Mouse (Mus musculus) midbrain, embryonic 10.5 days (tissue): ENCODE results near the gene Kctd19. TPM values are rescaled to one million over a fixed set of nuclear protein-coding genes. Genes with fewer than 3 reads are reported as not detected.
A peak's percentile ranks its signal among the peaks of the same experiment; 100 is the strongest.

ENCODE experiments used
- DNase-seq: peaks from one replicate; pipeline ENCODE4 v3.0.0-alpha.2; 2017; ENCODE audit warnings: low spot score
- H3K27ac ChIP-seq: fragments of 300-500 bp; sonication (generic); replicated peaks from 2 replicates; pipeline ENCODE4 v1.5.1; 2016; ENCODE audit warnings: mild to moderate bottlenecking
- H3K27me3 ChIP-seq: fragments of 300-500 bp; sonication (generic); 2 replicates; pipeline ENCODE4 v1.6.1; 2016; ENCODE audit warnings: low read depth, mild to moderate bottlenecking; ENCODE audit not compliant: poor library complexity, severe bottlenecking
- H3K36me3 ChIP-seq: fragments of 300-500 bp; sonication (generic); 2 replicates; pipeline ENCODE4 v1.6.1; 2016; ENCODE audit warnings: mild to moderate bottlenecking, moderate library complexity
- H3K4me1 ChIP-seq: fragments of 300-500 bp; sonication (generic); 2 replicates; pipeline ENCODE4 v1.6.1; 2016
- H3K4me3 ChIP-seq: fragments of 300-500 bp; sonication (generic); 2 replicates; pipeline ENCODE4 v1.5.1; 2016; ENCODE audit warnings: mild to moderate bottlenecking, moderate library complexity
- H3K9me3 ChIP-seq: fragments of 300-500 bp; sonication (generic); replicated peaks from 2 replicates; pipeline ENCODE4 v1.6.1; 2016; ENCODE audit warnings: mild to moderate bottlenecking
- WGBS: fragments of 180-500 bp; shearing (Covaris S2); methylation state at CpG from one replicate; pipeline ENCODE4 v1.1.7; 2016; 5-methylcytosine and 5-hydroxymethylcytosine counted together
- polyA plus RNA-seq: library from polyadenylated mRNA; unstranded; fragments of >200 nt; fragmentation: Nextera tagmentation; extraction: Ambion mirVana; gene quantifications from 2 replicates; pipeline ENCODE4 v1.2.1, GENCODE M21; 2016

Gene Kctd19
- polyA plus RNA-seq, 1 experiment from 2014 or later: 0.07 TPM

- no peaks in the 10 kb centered on the region for H3K36me3 ChIP-seq
- H3K27ac ChIP-seq: peak overlapping the region; percentile 42; the same call in 1 of the 2 replicates
- peak overlapping the region; percentile 46 for H3K4me3 ChIP-seq
- DNase-seq: peak; percentile 49
- peaks cover 10% of the 10 kb centered on the region; the same call in 1 of the 2 replicates for H3K9me3 ChIP-seq
- peaks cover 15% of the 10 kb centered on the region for H3K4me1 ChIP-seq
- H3K27me3 ChIP-seq: peaks cover 18% of the 10 kb centered on the region; the same call in 1 of the 2 replicates
- WGBS: 27% methylated on average over 33 of the region's 33 CpGs
Observed at GRCm38 (mm10) chr8:105374513-105374966, 38.8 kb downstream of the Kctd19 start.

GRCm38 (mm10) chr8:105373032-105373431, 40.3 kb downstream of the Kctd19 start, which contains the start of gene Plekhg4:
TSS of gene Plekhg4 (plus strand) at chr8:105373274.
- Histone ChIP-seq H3K4me1 (peaks cover 12% of the 10 kb centered on the region), H3K27me3 (peaks cover 18% of the 10 kb centered on the region; the same call in 1 of the 2 replicates), H3K36me3 (peaks cover 8% of the 10 kb centered on the region), H3K4me3 (peak within 1 kb of the TSS; percentile 46; the same call in 1 of the 2 replicates), H3K27ac (no peak within 1 kb of the TSS), H3K9me3 (peaks cover 10% of the 10 kb centered on the region; the same call in 1 of the 2 replicates)
- no peak for DNase-seq
- WGBS: 62% methylated on average over 2 of the region's 2 CpGs

GRCm38 (mm10) chr8:105372473-105372872, 40.8 kb downstream of the Kctd19 start:
- Histone ChIP-seq H3K4me3 (no peak overlapping the region), H3K27me3 (peaks cover 18% of the 10 kb centered on the region; the same call in 1 of the 2 replicates), H3K4me1 (peaks cover 12% of the 10 kb centered on the region), H3K36me3 (peaks cover 14% of the 10 kb centered on the region), H3K9me3 (peaks cover 10% of the 10 kb centered on the region; the same call in 1 of the 2 replicates), H3K27ac (no peak overlapping the region)
- DNase-seq: no peak
- WGBS: 77% methylated on average over 9 of the region's 9 CpGs

GRCm38 (mm10) chr8:105367107-105367506, 46.2 kb downstream of the Kctd19 start:
- H3K36me3 ChIP-seq: peaks cover 50% of the 10 kb centered on the region
- 77% methylated on average over 2 of the region's 2 CpGs for WGBS
- no peak overlapping the region for H3K4me3 ChIP-seq
- H3K27ac ChIP-seq: no peak overlapping the region
- no peaks in the 10 kb centered on the region for H3K9me3 ChIP-seq
- no peaks in the 10 kb centered on the region for H3K27me3 ChIP-seq
- H3K4me1 ChIP-seq: no peaks in the 10 kb centered on the region
- no peak for DNase-seq

- peaks cover 40% of the 10 kb centered on the region for H3K36me3 ChIP-seq
Observed at GRCm38 (mm10) chr8:105361751-105362702, 51.3 kb downstream of the Kctd19 start.

GRCm38 (mm10) chr8:105359646-105360045, 53.7 kb downstream of the Kctd19 start:
- H3K4me3 ChIP-seq: no peak overlapping the region
- no peaks in the 10 kb centered on the region for H3K9me3 ChIP-seq
- H3K36me3 ChIP-seq: peaks cover 44% of the 10 kb centered on the region
- WGBS: 43% methylated on average over 4 of the region's 4 CpGs
- H3K4me1 ChIP-seq: peaks cover 30% of the 10 kb centered on the region
- peaks cover 21% of the 10 kb centered on the region for H3K27me3 ChIP-seq
- DNase-seq: no peak
- no peak overlapping the region for H3K27ac ChIP-seq

More at GRCm38 (mm10) chr8:105361751-105362702, 51.3 kb downstream of the Kctd19 start:
- H3K9me3 ChIP-seq: no peaks in the 10 kb centered on the region
- no peak for DNase-seq
- no peak overlapping the region for H3K4me3 ChIP-seq
- no peak overlapping the region for H3K27ac ChIP-seq
- peaks cover 8% of the 10 kb centered on the region for H3K27me3 ChIP-seq
- peaks cover 18% of the 10 kb centered on the region for H3K4me1 ChIP-seq
- 89% methylated on average over 12 of the region's 12 CpGs for WGBS

GRCm38 (mm10) chr8:105359208-105359607, 54.1 kb downstream of the Kctd19 start:
- peaks cover 21% of the 10 kb centered on the region for H3K27me3 ChIP-seq
- no peak overlapping the region for H3K27ac ChIP-seq
- no peak overlapping the region for H3K4me3 ChIP-seq
- WGBS: 71% methylated on average over 15 of the region's 15 CpGs
- H3K36me3 ChIP-seq: peaks cover 40% of the 10 kb centered on the region
- no peak for DNase-seq
- peaks cover 33% of the 10 kb centered on the region for H3K4me1 ChIP-seq
- no peaks in the 10 kb centered on the region for H3K9me3 ChIP-seq

- no peak overlapping the region for H3K4me3 ChIP-seq
- H3K27ac ChIP-seq: no peak overlapping the region
- peaks cover 37% of the 10 kb centered on the region for H3K4me1 ChIP-seq
- DNase-seq: no peak
- H3K9me3 ChIP-seq: no peaks in the 10 kb centered on the region
- WGBS: 87% methylated on average over 14 of the region's 14 CpGs
- H3K27me3 ChIP-seq: peaks cover 27% of the 10 kb centered on the region
- H3K36me3 ChIP-seq: peaks cover 35% of the 10 kb centered on the region
Observed at GRCm38 (mm10) chr8:105356681-105357080, 56.6 kb downstream of the Kctd19 start.

GRCm38 (mm10) chr8:105355179-105356024, 57.9 kb downstream of the Kctd19 start:
- no peak overlapping the region for H3K27ac ChIP-seq
- DNase-seq: peak; percentile 45
- H3K27me3 ChIP-seq: peaks cover 36% of the 10 kb centered on the region
- WGBS: 54% methylated on average over 26 of the region's 26 CpGs
- peaks cover 35% of the 10 kb centered on the region for H3K36me3 ChIP-seq
- H3K4me1 ChIP-seq: peaks cover 40% of the 10 kb centered on the region
- no peak overlapping the region for H3K4me3 ChIP-seq
- H3K9me3 ChIP-seq: no peaks in the 10 kb centered on the region

GRCm38 (mm10) chr8:105354549-105354948, 58.8 kb downstream of the Kctd19 start:
- 88% methylated on average over 4 of the region's 4 CpGs for WGBS
- peaks cover 44% of the 10 kb centered on the region for H3K27me3 ChIP-seq
- DNase-seq: no peak
- H3K4me3 ChIP-seq: no peak overlapping the region
- peaks cover 43% of the 10 kb centered on the region for H3K4me1 ChIP-seq
- H3K9me3 ChIP-seq: no peaks in the 10 kb centered on the region
- no peak overlapping the region for H3K27ac ChIP-seq
- peaks cover 35% of the 10 kb centered on the region for H3K36me3 ChIP-seq

- WGBS: 80% methylated on average over 8 of the region's 8 CpGs
- H3K27me3 ChIP-seq: peaks cover 47% of the 10 kb centered on the region
Observed at GRCm38 (mm10) chr8:105353583-105354135, 59.6 kb downstream of the Kctd19 start.

GRCm38 (mm10) chr8:105350186-105350585, 63.1 kb downstream of the Kctd19 start:
- peaks cover 8% of the 10 kb centered on the region; the same call in 1 of the 2 replicates for H3K36me3 ChIP-seq
- no peak overlapping the region for H3K27ac ChIP-seq
- WGBS: 50% methylated on average over 7 of the region's 7 CpGs
- DNase-seq: no peak
- H3K4me1 ChIP-seq: peaks cover 67% of the 10 kb centered on the region
- peaks cover 26% of the 10 kb centered on the region for H3K27me3 ChIP-seq
- peak overlapping the region; percentile 76 for H3K4me3 ChIP-seq
- no peaks in the 10 kb centered on the region for H3K9me3 ChIP-seq

More at GRCm38 (mm10) chr8:105353583-105354135, 59.6 kb downstream of the Kctd19 start:
- no peak overlapping the region for H3K4me3 ChIP-seq
- peaks cover 35% of the 10 kb centered on the region for H3K36me3 ChIP-seq
- H3K4me1 ChIP-seq: peaks cover 43% of the 10 kb centered on the region
- no peaks in the 10 kb centered on the region for H3K9me3 ChIP-seq
- H3K27ac ChIP-seq: no peak overlapping the region
- DNase-seq: no peak
